Mouse (Mus musculus) hindbrain, embryonic 10.5 days (tissue): ENCODE data around the gene Mboat2. TPM values are rescaled to one million over a fixed set of nuclear protein-coding genes. Genes with fewer than 3 reads are reported as not detected.
A peak's percentile ranks its signal among the peaks of the same experiment; 100 is the strongest.

Source experiments
- DNase-seq: peaks from one replicate; pipeline ENCODE4 v3.0.0-alpha.2; 2017; ENCODE audit warnings: low spot score
- H3K27ac ChIP-seq: fragments of 300-500 bp; sonication (generic); 2 replicates; pipeline ENCODE4 v1.5.1; 2016; ENCODE audit warnings: mild to moderate bottlenecking, moderate library complexity
- H3K27me3 ChIP-seq: fragments of 300-500 bp; sonication (generic); 2 replicates; pipeline ENCODE4 v1.6.1; 2016; ENCODE audit warnings: mild to moderate bottlenecking; ENCODE audit not compliant: poor library complexity, insufficient read depth, severe bottlenecking
- H3K36me3 ChIP-seq: fragments of 300-500 bp; sonication (generic); 2 replicates; pipeline ENCODE4 v1.6.1; 2016; ENCODE audit warnings: mild to moderate bottlenecking, moderate library complexity
- H3K4me1 ChIP-seq: fragments of 300-500 bp; sonication (generic); replicated peaks from 2 replicates; pipeline ENCODE4 v1.6.1; 2016; ENCODE audit warnings: mild to moderate bottlenecking
- H3K4me3 ChIP-seq: fragments of 300-500 bp; sonication (generic); 2 replicates; pipeline ENCODE4 v1.5.1; 2016; ENCODE audit warnings: mild to moderate bottlenecking, moderate library complexity
- H3K9me3 ChIP-seq: fragments of 300-500 bp; sonication (generic); 2 replicates; pipeline ENCODE4 v1.6.1; 2016; ENCODE audit warnings: mild to moderate bottlenecking, moderate library complexity
- WGBS: fragments of 180-500 bp; shearing (Covaris S2); methylation state at CpG from one replicate; pipeline ENCODE4 v1.1.7; 2016; 5-methylcytosine and 5-hydroxymethylcytosine counted together
- polyA plus RNA-seq: library from polyadenylated mRNA; unstranded; fragments of >200 nt; fragmentation: Nextera tagmentation; extraction: Ambion mirVana; gene quantifications from 2 replicates; pipeline ENCODE4 v1.2.1, GENCODE M21; 2016

The Mboat2 gene
- polyA plus RNA-seq, 1 experiment from 2014 or later = 43.6 TPM

GRCm38 (mm10) chr12:24971490-24972200 is 141.0 kb downstream of the Mboat2 start:
- H3K36me3 ChIP-seq = no peaks in the 10 kb centered on the region
- H3K27me3 ChIP-seq = no peaks in the 10 kb centered on the region
- no peak overlapping the region for H3K4me3 ChIP-seq
- H3K9me3 ChIP-seq = 0 out of 2 replicates have a peak, but pooled peaks cover 4% of the 10 kb centered on the region
- WGBS = 90% methylated on average over 5 of the region's 5 CpGs
- no peak overlapping the region for H3K27ac ChIP-seq
- H3K4me1 ChIP-seq = peaks cover 11% of the 10 kb centered on the region
- DNase-seq = no peak

GRCm38 (mm10) chr12:24972371-24973350 is 142.0 kb downstream of the Mboat2 start:
- H3K9me3 ChIP-seq = 0 out of 2 replicates have a peak, but pooled peaks cover 2% of the 10 kb centered on the region
- no peak for DNase-seq
- no peak overlapping the region for H3K27ac ChIP-seq
- 77% methylated on average over 8 of the region's 8 CpGs for WGBS
- H3K27me3 ChIP-seq = no peaks in the 10 kb centered on the region
- no peaks in the 10 kb centered on the region for H3K36me3 ChIP-seq
- peaks cover 13% of the 10 kb centered on the region for H3K4me1 ChIP-seq
- no peak overlapping the region for H3K4me3 ChIP-seq

GRCm38 (mm10) chr12:24973586-24973985 is 142.9 kb downstream of the Mboat2 start:
- no peak overlapping the region for H3K27ac ChIP-seq
- WGBS = 80% methylated on average over 5 of the region's 5 CpGs

DNA sequence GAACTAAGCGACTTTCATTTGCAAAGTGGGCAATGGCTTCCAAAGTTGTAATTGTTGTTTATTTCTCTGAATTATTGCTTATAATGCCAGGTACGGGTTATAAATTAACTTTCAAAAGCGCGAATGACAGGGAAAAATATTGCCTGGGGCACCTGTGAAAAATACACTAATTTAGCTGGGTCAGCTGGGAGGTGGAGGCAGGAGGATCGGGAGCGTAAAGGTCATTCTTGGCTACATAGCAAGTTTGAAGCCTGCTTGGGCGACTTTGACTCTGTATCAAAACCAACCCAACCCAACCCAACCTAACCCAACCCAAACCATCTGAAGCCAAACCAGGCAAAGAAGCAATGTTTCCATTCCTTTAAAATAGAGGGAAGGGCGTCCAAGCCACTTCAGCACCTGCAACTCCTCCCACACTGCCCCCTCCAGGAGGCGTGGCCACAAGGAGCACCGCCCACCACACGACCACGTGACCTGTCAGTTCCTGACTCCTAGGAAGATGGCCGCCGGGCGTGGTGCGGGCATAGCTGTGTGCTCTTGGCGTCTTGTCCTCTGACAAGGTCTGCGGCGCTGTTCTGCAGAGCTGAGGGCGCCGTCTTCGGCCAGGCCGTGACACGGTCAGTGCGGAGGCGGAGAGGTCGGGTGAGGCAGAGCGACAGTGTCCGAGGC is 143.9 kb downstream of the Mboat2 start, which contains the start of gene Kidins220:
Kidins220 (plus strand) TSS at position 480 of the 669 bp plus-strand sequence.
- Histone ChIP-seq H3K9me3 (no peaks in the 10 kb centered on the region), H3K36me3 (no peaks in the 10 kb centered on the region), H3K4me3 (peak within 1 kb of the TSS; percentile 84), H3K4me1 (peaks cover 13% of the 10 kb centered on the region), H3K27ac (peak within 1 kb of the TSS; percentile 91), H3K27me3 (no peaks in the 10 kb centered on the region)
- DNase-seq = peak; percentile 95
- 14% methylated on average over 29 of the region's 29 CpGs for whole genome bisulfite sequencing

More at GRCm38 (mm10) chr12:24973586-24973985, 142.9 kb downstream of the Mboat2 start:
- H3K36me3 ChIP-seq = no peaks in the 10 kb centered on the region
- 0 out of 2 replicates have a peak, but pooled peaks cover 1% of the 10 kb centered on the region for H3K9me3 ChIP-seq
- H3K4me3 ChIP-seq = no peak overlapping the region
- DNase-seq = no peak
- peaks cover 13% of the 10 kb centered on the region for H3K4me1 ChIP-seq
- no peaks in the 10 kb centered on the region for H3K27me3 ChIP-seq

- Histone ChIP-seq H3K27ac (peak overlapping the region; percentile 91), H3K4me3 (peak overlapping the region; percentile 84), H3K9me3 (no peaks in the 10 kb centered on the region), H3K4me1 (peaks cover 13% of the 10 kb centered on the region), H3K36me3 (no peaks in the 10 kb centered on the region), H3K27me3 (no peaks in the 10 kb centered on the region)
- WGBS = under 1% methylated on average over 31 of the region's 31 CpGs
- peak; percentile 63 for DNase-seq
Observed at GRCm38 (mm10) chr12:24975115-24975733, 144.5 kb downstream of the Mboat2 start.

DNA sequence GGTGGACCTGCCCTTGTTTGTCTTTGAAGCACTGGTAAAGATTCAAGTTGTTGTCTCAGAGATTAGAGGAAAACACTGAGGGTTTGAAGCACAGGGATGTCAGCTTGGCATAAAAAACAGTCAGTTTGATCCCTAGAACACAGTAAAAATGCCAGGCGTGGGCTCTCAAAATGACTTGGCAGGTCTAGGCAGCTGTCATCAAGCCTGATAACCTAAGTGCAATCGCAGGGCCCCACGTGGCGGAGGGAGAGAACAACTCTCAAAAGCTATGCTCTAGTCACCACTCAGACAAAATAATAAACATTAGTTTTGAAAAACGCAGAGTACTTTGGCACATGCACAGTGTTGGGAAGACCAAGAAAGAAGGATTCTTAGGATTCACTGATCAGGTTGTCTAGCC is 154.5 kb downstream of the Mboat2 start:
- DNase-seq = no peak
- Histone ChIP-seq H3K36me3 (peaks cover 53% of the 10 kb centered on the region), H3K4me3 (no peak overlapping the region), H3K27me3 (no peaks in the 10 kb centered on the region), H3K9me3 (no peaks in the 10 kb centered on the region), H3K4me1 (no peaks in the 10 kb centered on the region), H3K27ac (no peak overlapping the region)
- 93% methylated on average over 5 of the region's 5 CpGs for WGBS

- Histone ChIP-seq H3K4me1 (no peaks in the 10 kb centered on the region), H3K9me3 (no peaks in the 10 kb centered on the region), H3K36me3 (peaks cover 96% of the 10 kb centered on the region), H3K27me3 (no peaks in the 10 kb centered on the region), H3K27ac (no peak overlapping the region), H3K4me3 (no peak overlapping the region)
- WGBS = 90% methylated on average over 4 of the region's 4 CpGs
- DNase-seq = no peak
Observed at GRCm38 (mm10) chr12:24995350-24995749, 164.7 kb downstream of the Mboat2 start.

- H3K36me3 ChIP-seq = peaks cover 92% of the 10 kb centered on the region
- no peak for DNase-seq
- no peaks in the 10 kb centered on the region for H3K4me1 ChIP-seq
- H3K9me3 ChIP-seq = no peaks in the 10 kb centered on the region
- no peaks in the 10 kb centered on the region for H3K27me3 ChIP-seq
- H3K4me3 ChIP-seq = no peak overlapping the region
- H3K27ac ChIP-seq = no peak overlapping the region
- 89% methylated on average over 6 of the region's 6 CpGs for WGBS
Observed at GRCm38 (mm10) chr12:25005350-25005749, 174.7 kb downstream of the Mboat2 start.

DNA sequence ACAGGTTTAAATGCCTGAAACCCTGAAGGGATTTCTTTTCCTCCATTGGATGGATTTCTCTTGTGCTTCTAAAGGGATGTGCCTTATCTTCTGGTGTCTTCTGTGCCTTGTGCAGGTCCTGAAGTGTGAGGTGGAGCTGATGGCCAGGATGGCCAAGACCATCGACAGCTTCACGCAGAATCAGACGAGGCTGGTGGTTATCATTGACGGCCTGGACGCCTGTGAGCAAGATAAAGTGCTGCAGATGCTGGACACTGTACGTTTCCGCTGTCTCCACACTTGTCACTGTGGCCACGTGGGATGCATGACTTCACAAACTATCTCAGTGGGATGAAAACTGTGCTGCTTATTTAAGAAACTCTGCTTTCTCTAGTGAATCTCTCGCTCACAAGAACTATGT is 179.3 kb downstream of the Mboat2 start:
- no peak overlapping the region for H3K27ac ChIP-seq
- H3K27me3 ChIP-seq = no peaks in the 10 kb centered on the region
- no peaks in the 10 kb centered on the region for H3K4me1 ChIP-seq
- WGBS = 91% methylated on average over 9 of the region's 9 CpGs
- no peaks in the 10 kb centered on the region for H3K9me3 ChIP-seq
- H3K36me3 ChIP-seq = peaks cover 96% of the 10 kb centered on the region
- H3K4me3 ChIP-seq = no peak overlapping the region
- no peak for DNase-seq

DNA sequence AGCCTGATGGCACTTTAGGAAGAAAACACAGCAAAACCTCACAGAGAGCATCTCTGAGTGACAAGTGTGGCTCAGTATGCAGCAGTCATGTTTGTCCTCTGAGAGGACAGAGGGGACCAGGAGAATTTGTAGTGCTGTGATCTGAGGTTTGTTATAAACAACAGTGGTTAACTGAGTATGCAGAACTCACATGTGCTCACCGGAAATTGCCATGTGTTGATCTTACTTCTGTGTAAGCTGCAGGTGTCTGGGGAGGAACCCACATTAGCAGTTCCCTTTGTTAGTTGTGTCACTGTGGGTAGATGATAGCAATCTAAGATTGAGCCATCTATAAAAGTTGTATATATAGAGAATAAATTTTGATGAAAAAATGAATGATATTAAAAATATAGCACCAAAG is 179.7 kb downstream of the Mboat2 start:
- H3K4me1 ChIP-seq = no peaks in the 10 kb centered on the region
- WGBS = 93% methylated on average over 1 of the region's 1 CpGs
- peaks cover 96% of the 10 kb centered on the region for H3K36me3 ChIP-seq
- H3K27me3 ChIP-seq = no peaks in the 10 kb centered on the region
- H3K27ac ChIP-seq = no peak overlapping the region
- H3K9me3 ChIP-seq = no peaks in the 10 kb centered on the region
- no peak overlapping the region for H3K4me3 ChIP-seq
- DNase-seq = no peak

DNA sequence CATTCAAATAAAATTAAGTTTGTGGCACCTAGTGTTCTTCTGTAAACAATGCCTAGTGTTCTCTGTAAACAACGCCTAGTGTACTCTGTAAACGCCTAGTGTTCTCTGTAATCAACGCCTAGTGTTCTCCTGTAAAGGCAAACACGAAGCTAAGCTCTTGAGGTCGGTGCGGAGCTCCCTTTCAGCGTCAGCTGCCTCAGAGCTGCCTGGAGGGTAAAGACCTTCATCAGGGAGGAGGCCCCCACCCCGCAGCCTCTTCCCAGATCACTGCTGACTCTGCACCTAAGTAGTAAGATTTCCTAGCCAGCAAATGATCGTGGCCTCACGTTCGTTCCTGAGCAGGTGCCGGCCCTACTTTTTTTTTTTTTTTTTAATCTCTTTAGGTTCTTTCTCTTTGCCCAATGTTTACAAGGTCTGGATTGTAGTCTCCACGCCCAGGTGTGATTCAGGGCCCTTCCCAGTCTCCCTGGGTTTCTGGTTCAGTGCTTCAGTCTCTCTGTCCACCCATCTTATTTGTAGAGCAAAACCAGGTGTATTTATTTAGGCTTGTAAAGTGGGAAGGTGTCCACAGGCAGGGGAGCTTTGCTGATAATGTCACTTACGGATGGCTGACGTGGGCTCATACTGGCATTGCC is 181.2 kb downstream of the Mboat2 start:
- 72% methylated on average over 15 of the region's 15 CpGs for WGBS
- Histone ChIP-seq H3K4me1 (no peaks in the 10 kb centered on the region), H3K4me3 (no peak overlapping the region), H3K36me3 (peaks cover 94% of the 10 kb centered on the region), H3K27ac (no peak overlapping the region), H3K27me3 (no peaks in the 10 kb centered on the region), H3K9me3 (no peaks in the 10 kb centered on the region)
- DNase-seq = no peak
